Mouse (Mus musculus) C2C12 (cell line): ENCODE data around the gene Zbtb45. TPM values are rescaled to one million over a fixed set of nuclear protein-coding genes. Genes with fewer than 3 reads are reported as not detected.

ENCODE experiments used
- H3K27me3 ChIP-seq: one replicate; pipeline ENCODE4 v1.6.1; 2011; ENCODE audit not compliant: control insufficient read depth, insufficient read depth, insufficient read length
- H3K36me3 ChIP-seq: one replicate; pipeline ENCODE4 v1.6.1; 2011; ENCODE audit not compliant: control insufficient read depth, insufficient read depth
- H3K4me3 ChIP-seq: one replicate; pipeline ENCODE4 v1.5.1; 2011; ENCODE audit warnings: mild to moderate bottlenecking, control low read depth; ENCODE audit not compliant: poor library complexity, insufficient read depth, severe bottlenecking
- H3K79me2 ChIP-seq: one replicate; pipeline ENCODE4 v1.6.1; 2011; ENCODE audit not compliant: control insufficient read depth, insufficient read depth
- H3K79me3 ChIP-seq: one replicate; pipeline ENCODE4 v1.6.1; 2011; ENCODE audit warnings: low read depth, control low read depth
- H3ac ChIP-seq: one replicate; pipeline ENCODE3; 2011; ENCODE audit warnings: low read depth; ENCODE audit not compliant: control insufficient read depth, insufficient read length
- CEBPB ChIP-seq: IDR thresholded peaks from one replicate; pipeline ENCODE4 v1.6.1; 2011; ENCODE audit warnings: low read depth, mild to moderate bottlenecking, control low read depth, moderate library complexity
- CTCF ChIP-seq: IDR thresholded peaks from one replicate; pipeline ENCODE4 v1.5.1; 2011; ENCODE audit not compliant: control insufficient read depth, insufficient read depth, insufficient read length
- FOSL1 ChIP-seq: IDR thresholded peaks from one replicate; pipeline ENCODE4 v1.8.0; 2011; ENCODE audit warnings: mild to moderate bottlenecking, low read length; ENCODE audit not compliant: poor library complexity, insufficient read depth, severe bottlenecking
- MAX ChIP-seq: IDR thresholded peaks from one replicate; pipeline ENCODE4 v1.6.1; 2011; ENCODE audit warnings: mild to moderate bottlenecking, control low read depth
- MYOD1 ChIP-seq: IDR thresholded peaks from one replicate; pipeline ENCODE4 v1.6.1; 2011; ENCODE audit warnings: low read depth; ENCODE audit not compliant: control insufficient read depth, insufficient read length
- MYOG ChIP-seq: IDR thresholded peaks from one replicate; pipeline ENCODE4 v1.6.1; 2011; ENCODE audit not compliant: control insufficient read depth, insufficient read length; ENCODE audit errors: extremely low read depth
- USF1 ChIP-seq: IDR thresholded peaks from one replicate; pipeline ENCODE4 v1.6.1; 2011; ENCODE audit warnings: low read depth, mild to moderate bottlenecking, control low read depth, moderate library complexity
- polyA plus RNA-seq: library from polyadenylated mRNA; unstranded; fragments of >200 nt; fragmentation: generic; extraction: Trizol; gene quantifications from one replicate; pipeline ENCODE4 v1.2.1, GENCODE M21; 2012; ENCODE audit warnings: missing spikeins

The Zbtb45 gene
- polyA plus RNA-seq, 1 experiment = 19.4 TPM

DNA sequence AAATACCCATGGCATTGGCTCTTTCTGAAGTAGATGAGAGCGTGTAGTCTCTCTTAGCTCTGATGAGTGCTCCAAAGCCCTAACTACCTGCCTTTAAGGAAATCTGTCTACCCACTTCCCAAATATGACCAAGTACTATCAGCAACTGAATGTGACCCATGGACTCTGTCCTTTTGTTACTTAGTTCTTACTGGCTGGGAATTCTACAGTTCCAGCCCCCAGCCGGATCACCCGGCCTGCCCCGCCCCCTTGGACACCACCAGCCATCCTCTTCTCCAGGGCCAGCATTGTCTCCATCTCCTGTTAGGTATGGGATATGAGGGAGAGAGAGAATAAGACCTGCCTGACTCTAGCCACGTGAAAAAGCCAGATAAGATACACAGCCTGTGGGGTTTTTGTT lies 11.8 kb downstream of the Zbtb45 start, which contains the start of gene Slc27a5:
TSS of gene Slc27a5 (minus strand) at position 140 of the 400 bp plus-strand sequence.
- no peaks in the 10 kb centered on the region for H3K79me2 ChIP-seq
- no peak for TF ChIP-seq MYOG
- TF ChIP-seq CEBPB = no peak
- TF ChIP-seq MAX = no peak
- no peak for TF ChIP-seq CTCF
- no peak for TF ChIP-seq FOSL1
- TF ChIP-seq MYOD1 = no peak
- TF ChIP-seq USF1 = no peak
- no peaks in the 10 kb centered on the region for H3K79me3 ChIP-seq

DNA sequence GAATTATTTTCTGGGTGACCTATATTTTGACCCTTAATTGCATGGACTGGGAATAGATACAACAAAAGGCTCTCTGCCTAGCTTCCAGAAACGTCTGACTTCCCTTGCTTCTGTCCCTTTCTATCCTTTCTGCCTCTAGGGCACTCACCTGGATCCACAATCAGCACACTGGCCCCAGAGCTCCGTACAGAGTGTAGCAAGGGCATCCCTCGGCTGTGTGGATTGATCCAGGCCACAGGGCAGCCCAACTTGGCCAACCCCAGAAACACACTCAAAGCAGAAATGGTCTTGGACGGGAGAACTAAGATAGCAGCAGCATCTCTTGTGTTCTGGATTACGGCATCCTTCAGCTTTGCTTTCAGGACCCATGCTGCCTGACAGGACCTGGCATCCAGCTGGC lies 12.6 kb downstream of the Zbtb45 start:
- Histone ChIP-seq H3K4me3 (no peak overlapping the region), H3K36me3 (no peaks in the 10 kb centered on the region), H3K27me3 (no peaks in the 10 kb centered on the region), H3K79me2 (no peaks in the 10 kb centered on the region), H3ac (no peak overlapping the region), H3K79me3 (no peaks in the 10 kb centered on the region)
- TF ChIP-seq CTCF (no peak), FOSL1 (no peak), MYOD1 (no peak), USF1 (no peak), CEBPB (no peak), MYOG (no peak), MAX (no peak)

More for the DNA sequence above, 11.8 kb downstream of the Zbtb45 start, which contains the start of gene Slc27a5:
- no peaks in the 10 kb centered on the region for H3K36me3 ChIP-seq
- H3K27me3 ChIP-seq = no peaks in the 10 kb centered on the region
- H3ac ChIP-seq = no peak within 1 kb of the TSS
- H3K4me3 ChIP-seq = no peak within 1 kb of the TSS

DNA sequence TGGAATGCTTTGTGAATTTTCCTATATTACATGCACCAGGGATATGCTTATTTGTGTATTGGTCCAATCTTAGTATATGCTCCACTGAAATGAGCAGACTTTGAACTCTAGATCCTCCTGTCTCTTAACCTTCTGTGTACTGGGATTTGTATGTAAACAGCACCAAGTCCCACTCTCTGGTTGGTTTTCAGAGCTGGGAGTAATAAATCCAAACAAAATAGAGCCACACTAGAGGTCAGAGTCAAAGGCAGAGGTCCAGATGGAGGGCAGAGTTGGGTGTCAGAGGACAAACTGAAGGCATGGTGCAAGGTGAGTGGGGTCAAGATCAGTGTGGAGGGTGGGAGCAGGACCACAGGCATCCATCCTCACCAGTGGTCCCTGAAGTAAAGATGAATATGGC lies 14.0 kb downstream of the Zbtb45 start:
- TF ChIP-seq CEBPB = no peak
- no peak for TF ChIP-seq USF1
- TF ChIP-seq MYOG = no peak
- TF ChIP-seq MYOD1 = no peak
- TF ChIP-seq FOSL1 = no peak
- no peak for TF ChIP-seq CTCF
- TF ChIP-seq MAX = no peak
- Histone ChIP-seq H3K79me2 (no peaks in the 10 kb centered on the region), H3K27me3 (no peaks in the 10 kb centered on the region)

DNA sequence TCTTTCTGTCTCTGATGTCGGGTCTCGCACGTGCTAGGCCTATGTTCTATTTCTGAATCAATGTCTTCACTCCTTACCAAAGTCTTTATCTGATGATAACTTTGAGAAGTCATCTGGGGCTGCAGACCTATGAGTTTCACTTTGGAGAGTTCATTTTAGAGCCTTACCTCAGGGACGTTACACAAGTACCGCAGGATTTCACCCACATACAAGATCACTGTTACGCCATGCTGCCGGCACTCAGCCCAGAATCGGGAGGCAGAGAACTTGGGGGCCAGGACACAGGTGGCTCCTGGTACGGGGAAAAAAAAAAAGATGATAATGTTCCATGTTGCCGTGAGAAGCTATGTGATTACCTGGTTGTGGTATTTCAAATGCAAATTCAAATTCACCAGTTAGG lies 16.7 kb downstream of the Zbtb45 start:
- Histone ChIP-seq H3K36me3 (no peaks in the 10 kb centered on the region), H3K27me3 (no peaks in the 10 kb centered on the region), H3K4me3 (no peak overlapping the region), H3ac (no peak overlapping the region), H3K79me3 (no peaks in the 10 kb centered on the region), H3K79me2 (no peaks in the 10 kb centered on the region)
- TF ChIP-seq USF1 (no peak), CEBPB (no peak), MYOG (no peak), MAX (no peak), FOSL1 (no peak), MYOD1 (no peak), CTCF (no peak)

More for the DNA sequence above, 14.0 kb downstream of the Zbtb45 start:
- H3K4me3 ChIP-seq = no peak overlapping the region
- H3K79me3 ChIP-seq = no peaks in the 10 kb centered on the region
- no peak overlapping the region for H3ac ChIP-seq
- no peaks in the 10 kb centered on the region for H3K36me3 ChIP-seq

DNA sequence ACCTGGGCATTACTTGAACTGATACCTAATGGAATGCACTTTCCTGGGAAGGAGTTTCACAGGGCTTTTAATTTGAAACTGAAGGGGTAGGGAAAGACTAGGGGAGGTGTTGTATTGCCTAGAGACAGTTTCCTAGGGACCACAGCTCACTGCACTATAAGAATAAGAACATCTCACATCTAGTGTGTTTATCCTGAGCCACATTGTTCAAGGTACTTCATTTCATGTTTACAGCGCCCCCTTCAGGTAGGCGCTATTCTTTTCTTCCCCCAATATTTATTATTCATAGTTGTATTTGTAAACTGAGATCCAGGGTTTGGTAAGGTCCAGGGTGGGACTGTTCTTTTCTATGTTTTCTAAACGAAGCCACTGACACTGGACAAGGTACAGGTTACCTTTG lies 17.6 kb downstream of the Zbtb45 start:
- no peaks in the 10 kb centered on the region for H3K36me3 ChIP-seq
- no peaks in the 10 kb centered on the region for H3K27me3 ChIP-seq
- H3K79me3 ChIP-seq = no peaks in the 10 kb centered on the region
- H3K4me3 ChIP-seq = no peak overlapping the region
- no peak overlapping the region for H3ac ChIP-seq
- H3K79me2 ChIP-seq = no peaks in the 10 kb centered on the region
- TF ChIP-seq CTCF = no peak
- TF ChIP-seq MYOD1 = no peak
- TF ChIP-seq FOSL1 = no peak

DNA sequence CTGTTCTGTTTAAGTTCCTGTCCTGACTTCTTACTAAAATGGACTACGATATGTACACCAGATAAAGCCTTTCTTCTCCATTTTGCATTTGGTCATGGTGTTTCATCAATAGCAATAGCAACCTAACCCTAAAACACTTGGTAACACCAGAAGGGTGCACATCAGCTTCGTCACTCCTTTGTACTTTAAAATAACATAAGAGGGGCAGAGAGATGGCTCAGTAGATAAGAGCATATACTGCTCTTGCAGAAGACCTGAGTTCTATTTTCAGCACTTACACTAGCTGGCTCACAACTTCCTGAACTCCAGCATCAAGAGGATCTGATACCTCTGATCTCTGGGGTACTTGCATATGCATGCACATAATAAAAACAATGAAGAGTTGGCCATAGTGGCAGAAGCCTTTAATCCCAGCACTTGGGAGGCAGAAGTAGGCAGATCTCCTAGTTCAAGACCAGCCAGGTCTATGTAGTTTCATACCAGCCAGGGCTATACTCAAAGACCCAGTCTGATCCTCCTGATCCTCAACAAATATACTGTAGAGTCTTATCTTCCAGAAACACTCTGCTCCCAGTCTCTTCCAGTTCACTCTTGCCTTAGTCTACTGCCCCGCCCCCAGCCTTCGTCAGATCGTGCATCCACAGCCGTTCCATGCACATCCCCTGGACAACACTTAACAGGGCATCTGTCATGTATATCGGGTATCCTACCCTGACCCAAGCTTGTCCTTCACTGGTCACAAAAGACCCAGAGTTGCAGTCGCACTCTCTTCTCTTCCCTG lies 22.2 kb downstream of the Zbtb45 start:
- H3K27me3 ChIP-seq = no peaks in the 10 kb centered on the region
- H3K79me2 ChIP-seq = no peaks in the 10 kb centered on the region
- H3K4me3 ChIP-seq = no peak overlapping the region
- no peaks in the 10 kb centered on the region for H3K36me3 ChIP-seq
- TF ChIP-seq FOSL1 (no peak), MYOD1 (no peak), MYOG (no peak), MAX (no peak), CEBPB (no peak), CTCF (no peak), USF1 (no peak)
- no peaks in the 10 kb centered on the region for H3K79me3 ChIP-seq
- no peak overlapping the region for H3ac ChIP-seq
